Mouse (Mus musculus) right cerebral cortex, postnatal 4 days (tissue): ENCODE results near the gene Sympk.

Source experiments
- DNase-seq: peaks from one replicate; pipeline ENCODE4 v3.0.0-alpha.2; 2022

The Sympk gene

GRCm38 (mm10) chr7:19007026-19007977, 16.9 kb upstream of the Sympk start:
- no peak for DNase-seq

GRCm38 (mm10) chr7:19010581-19010980, 13.6 kb upstream of the Sympk start:
- no peak for DNase-seq

GRCm38 (mm10) chr7:19012025-19012621, 12.1 kb upstream of the Sympk start:
- no peak for DNase-seq

GRCm38 (mm10) chr7:19012882-19013281, 11.3 kb upstream of the Sympk start:
- DNase-seq, result no peak

GRCm38 (mm10) chr7:19014452-19014851, 9.7 kb upstream of the Sympk start:
- no peak for DNase-seq

GRCm38 (mm10) chr7:19016042-19016441, 8.1 kb upstream of the Sympk start:
- DNase-seq, result no peak

- no peak for DNase-seq
These were observed 6.3 kb upstream of the Sympk start for GRCm38 (mm10) chr7:19017909-19018308.

- DNase-seq, result no peak
These were observed 3.1 kb upstream of the Sympk start for GRCm38 (mm10) chr7:19021048-19021447.

GRCm38 (mm10) chr7:19022189-19022958, 1.8 kb upstream of the Sympk start:
- DNase-seq, result no peak

GRCm38 (mm10) chr7:19023357-19023814, 791 bp upstream of the Sympk start, which contains the start of gene Foxa3:
TSS of gene Foxa3 (minus strand) at chr7:19023538.
- no peak for DNase-seq

GRCm38 (mm10) chr7:19024581-19025255, 541 bp downstream of the Sympk start:
- DNase-seq, result peak; percentile 47

GRCm38 (mm10) chr7:19028067-19028466, 3.9 kb downstream of the Sympk start:
- DNase-seq, result no peak

GRCm38 (mm10) chr7:19029084-19029653, 5.0 kb downstream of the Sympk start:
- DNase-seq, result peak; percentile 45

GRCm38 (mm10) chr7:19031641-19032040, 7.5 kb downstream of the Sympk start:
- DNase-seq, result no peak

- DNase-seq, result no peak
These were observed 20.4 kb downstream of the Sympk start for GRCm38 (mm10) chr7:19044616-19045015.

GRCm38 (mm10) chr7:19046286-19047069, 22.3 kb downstream of the Sympk start:
- DNase-seq, result no peak

GRCm38 (mm10) chr7:19048006-19048527, 23.9 kb downstream of the Sympk start:
- DNase-seq, result no peak

- DNase-seq, result no peak
These were observed 25.1 kb downstream of the Sympk start for GRCm38 (mm10) chr7:19049252-19049651.

GRCm38 (mm10) chr7:19050172-19050571, 26.0 kb downstream of the Sympk start:
- no peak for DNase-seq

GRCm38 (mm10) chr7:19051161-19051560, 27.0 kb downstream of the Sympk start:
- no peak for DNase-seq
